Mouse (Mus musculus) myocyte (in vitro differentiated cells): ENCODE data around the gene Naglu. TPM values are rescaled to one million over a fixed set of nuclear protein-coding genes. Genes with fewer than 3 reads are reported as not detected.

Experiments used
- H3K27me3 ChIP-seq: one replicate; pipeline ENCODE4 v1.6.1; 2011; ENCODE audit not compliant: control insufficient read depth, insufficient read depth, insufficient read length
- H3K36me3 ChIP-seq: one replicate; pipeline ENCODE4 v1.6.1; 2011; ENCODE audit not compliant: control insufficient read depth, insufficient read depth
- H3K4me2 ChIP-seq: one replicate; pipeline ENCODE4 v1.6.1; 2011; ENCODE audit warnings: low read depth, control low read depth
- H3K4me3 ChIP-seq: one replicate; pipeline ENCODE4 v1.5.1; 2011; ENCODE audit warnings: mild to moderate bottlenecking, control low read depth, moderate library complexity
- H3K79me2 ChIP-seq: one replicate; pipeline ENCODE4 v1.6.1; 2011; ENCODE audit not compliant: control insufficient read depth, insufficient read depth
- H3ac ChIP-seq: one replicate; pipeline ENCODE4 v1.6.1; 2011; ENCODE audit not compliant: control insufficient read depth, insufficient read length
- CEBPB ChIP-seq: IDR thresholded peaks from 2 replicates; pipeline ENCODE4 v1.6.1; 2011; ENCODE audit warnings: mild to moderate bottlenecking, moderate library complexity; ENCODE audit not compliant: poor library complexity, insufficient read depth, severe bottlenecking
- E2F4 ChIP-seq: IDR thresholded peaks from one replicate; pipeline ENCODE4 v1.6.1; 2011; ENCODE audit warnings: mild to moderate bottlenecking, control low read depth, moderate library complexity; ENCODE audit not compliant: insufficient read depth
- MAX ChIP-seq: IDR thresholded peaks from one replicate; pipeline ENCODE4 v1.6.1; 2011; ENCODE audit warnings: low read depth, mild to moderate bottlenecking, control low read depth
- MYOD1 ChIP-seq, 3 experiments: IDR thresholded peaks; one replicate each; pipeline ENCODE4 v1.6.1; 2011; ENCODE audit warnings: control low read depth in 2 of 3, low read depth in 2 of 3, mild to moderate bottlenecking in 2 of 3, moderate library complexity in 1 of 3; ENCODE audit not compliant: insufficient read length in 2 of 3, control insufficient read depth in 1 of 3
- MYOG ChIP-seq, 3 experiments: IDR thresholded peaks; one replicate each; pipeline ENCODE4 v1.6.1; 2011; ENCODE audit warnings: control low read depth in 2 of 3, low read depth in 2 of 3, mild to moderate bottlenecking in 2 of 3; ENCODE audit not compliant: insufficient read length in 2 of 3, control insufficient read depth in 1 of 3, insufficient read depth in 1 of 3
- POLR2A ChIP-seq: IDR thresholded peaks from one replicate; pipeline ENCODE4 v1.6.1; 2011; ENCODE audit warnings: low read depth, mild to moderate bottlenecking, control low read depth, moderate library complexity; ENCODE audit not compliant: insufficient read length
- POLR2AphosphoS2 ChIP-seq: IDR thresholded peaks from one replicate; pipeline ENCODE4 v1.6.1; 2011; ENCODE audit warnings: low read depth, control low read depth; ENCODE audit not compliant: insufficient read length
- REST ChIP-seq: IDR thresholded peaks from one replicate; pipeline ENCODE4 v1.6.1; 2011; ENCODE audit warnings: mild to moderate bottlenecking, control low read depth, moderate library complexity; ENCODE audit not compliant: insufficient read depth, insufficient read length
- SRF ChIP-seq: IDR thresholded peaks from one replicate; pipeline ENCODE4 v1.6.1; 2011; ENCODE audit warnings: low read depth; ENCODE audit not compliant: control insufficient read depth, insufficient read length
- TCF12 ChIP-seq: IDR thresholded peaks from one replicate; pipeline ENCODE4 v1.6.1; 2011; ENCODE audit warnings: mild to moderate bottlenecking, control low read depth; ENCODE audit not compliant: poor library complexity, insufficient read depth, severe bottlenecking
- TCF3 ChIP-seq: IDR thresholded peaks from one replicate; pipeline ENCODE4 v1.6.1; 2011; ENCODE audit warnings: low read depth, control low read depth; ENCODE audit not compliant: insufficient read length
- USF1 ChIP-seq: IDR thresholded peaks from one replicate; pipeline ENCODE4 v1.6.1; 2011; ENCODE audit warnings: low read depth, mild to moderate bottlenecking, control low read depth, moderate library complexity
- polyA plus RNA-seq: library from polyadenylated mRNA; unstranded; fragments of >200 nt; fragmentation: generic; extraction: Trizol; gene quantifications from one replicate; pipeline ENCODE4 v1.2.1, GENCODE M21; 2012; ENCODE audit warnings: missing spikeins

Gene Naglu
- polyA plus RNA-seq, 1 experiment, result 19.8 TPM

DNA sequence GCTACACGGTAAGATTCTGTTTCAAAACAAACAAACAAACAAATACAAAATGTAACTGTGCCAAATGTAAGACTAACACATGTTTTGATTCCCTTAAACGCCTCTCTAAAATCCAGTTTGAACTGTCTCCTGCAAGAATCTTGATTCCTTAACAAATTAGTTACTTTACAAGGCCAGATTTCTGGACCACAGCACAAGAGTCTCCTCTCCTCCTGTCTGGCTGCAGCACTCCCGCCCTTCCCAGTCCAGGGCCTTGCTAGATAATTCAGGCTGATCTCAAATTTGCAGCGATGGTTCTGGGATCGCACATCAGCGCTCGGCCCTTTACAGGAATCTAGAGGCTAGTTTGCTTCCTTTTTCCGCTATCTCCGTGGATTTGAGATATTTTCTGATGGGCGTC lies 11.8 kb downstream of the Naglu start:
- no peaks in the 10 kb centered on the region for H3K27me3 ChIP-seq
- peak overlapping the region; percentile 97 for H3K4me3 ChIP-seq
- H3K4me2 ChIP-seq, result peak overlapping the region; percentile 95
- H3K79me2 ChIP-seq, result peaks cover 10% of the 10 kb centered on the region
- H3ac ChIP-seq, result no peak overlapping the region
- TF ChIP-seq MYOD1 (IDR thresholded peaks at IDR 0.05; ENCODE audit: control insufficient read depth in 1 of 3, insufficient read length in 2 of 3, low read depth in 2 of 3) (no peak), POLR2AphosphoS2 (no peak), E2F4 (no peak), TCF12 (no peak), SRF (no peak), MYOG (IDR thresholded peaks at IDR 0.05; ENCODE audit: control insufficient read depth in 1 of 3, insufficient read depth in 1 of 3, insufficient read length in 2 of 3, low read depth in 2 of 3) (no peak), MAX (no peak), POLR2A (no peak), USF1 (no peak), TCF3 (no peak), REST (no peak), CEBPB (no peak)
- H3K36me3 ChIP-seq, result no peaks in the 10 kb centered on the region

DNA sequence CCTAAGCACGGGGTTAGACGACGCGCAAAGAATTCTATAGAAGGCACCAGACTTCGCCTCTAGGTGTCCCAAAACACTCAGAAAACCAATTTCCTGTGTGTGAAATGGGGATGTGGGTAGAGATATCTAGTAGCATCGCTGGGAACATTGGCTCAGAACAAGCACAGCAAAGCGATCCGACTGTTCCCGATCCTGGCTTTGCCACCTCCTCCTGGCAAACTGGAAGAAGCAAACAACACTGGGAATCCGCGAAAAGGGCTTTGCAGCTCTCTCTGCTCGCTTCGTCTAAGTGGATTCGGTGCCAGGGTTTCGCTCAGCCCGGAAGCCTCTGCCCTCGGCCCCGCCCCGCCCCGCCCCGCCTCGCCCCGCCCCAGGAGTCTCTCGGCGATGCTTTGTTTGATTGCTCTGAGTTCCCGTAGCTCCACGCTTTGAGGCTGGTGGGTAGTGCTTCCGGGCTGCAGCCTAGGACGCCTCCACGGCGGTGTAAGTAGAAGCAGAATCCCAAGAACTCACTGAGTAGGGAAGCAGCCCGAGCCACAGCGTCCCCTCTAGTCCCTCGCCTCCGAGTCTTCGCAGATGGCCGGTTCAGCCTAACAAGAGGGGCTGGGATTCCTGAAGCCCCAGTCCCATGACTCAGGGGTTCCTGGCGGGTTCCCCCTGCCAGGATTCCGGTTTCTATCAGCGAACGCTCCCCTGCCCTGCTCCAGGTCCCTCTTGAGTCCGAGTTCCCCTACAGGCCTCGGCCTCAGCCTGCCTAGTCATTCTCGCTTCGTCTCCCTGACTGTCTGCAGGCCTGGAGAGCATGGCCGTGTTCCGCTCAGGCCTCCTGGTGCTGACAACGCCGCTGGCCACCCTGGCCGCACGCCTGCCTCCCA lies 12.6 kb downstream of the Naglu start, which contains the start of gene Coasy:
Coasy (plus strand) TSS at position 358 of the 875 bp plus-strand sequence.
- H3ac ChIP-seq, result peak within 1 kb of the TSS; percentile 78
- peaks cover 14% of the 10 kb centered on the region for H3K79me2 ChIP-seq
- no peaks in the 10 kb centered on the region for H3K27me3 ChIP-seq
- H3K4me3 ChIP-seq, result peak within 1 kb of the TSS; percentile 97
- TF ChIP-seq E2F4, result no peak
- peak in 1 of 3 experiments; percentile 15 for TF ChIP-seq MYOG (IDR thresholded peaks at IDR 0.05; ENCODE audit: control insufficient read depth in 1 of 3, insufficient read depth in 1 of 3, insufficient read length in 2 of 3, low read depth in 2 of 3)
- no peak for TF ChIP-seq TCF3
- TF ChIP-seq MAX, result no peak
- TF ChIP-seq REST, result no peak
- TF ChIP-seq USF1, result no peak
- TF ChIP-seq POLR2AphosphoS2, result peak; percentile 68
- TF ChIP-seq POLR2A, result peak; percentile 75
- H3K36me3 ChIP-seq, result no peaks in the 10 kb centered on the region
- H3K4me2 ChIP-seq, result peak within 1 kb of the TSS; percentile 96

- Histone ChIP-seq H3K27me3 (no peaks in the 10 kb centered on the region), H3K79me2 (peaks cover 20% of the 10 kb centered on the region), H3K4me3 (peak overlapping the region; percentile 97), H3ac (peak overlapping the region; percentile 78), H3K4me2 (peak overlapping the region; percentile 96), H3K36me3 (no peaks in the 10 kb centered on the region)
- TF ChIP-seq MAX (no peak), POLR2A (peak; percentile 51), CEBPB (peak; percentile 92), MYOD1 (IDR thresholded peaks at IDR 0.05; ENCODE audit: control insufficient read depth in 1 of 3, insufficient read length in 2 of 3, low read depth in 2 of 3) (peak in 2 of 3 experiments; percentile 25 to 27)
These were observed 13.4 kb downstream of the Naglu start for GRCm38 (mm10) chr11:101083083-101083697.

DNA sequence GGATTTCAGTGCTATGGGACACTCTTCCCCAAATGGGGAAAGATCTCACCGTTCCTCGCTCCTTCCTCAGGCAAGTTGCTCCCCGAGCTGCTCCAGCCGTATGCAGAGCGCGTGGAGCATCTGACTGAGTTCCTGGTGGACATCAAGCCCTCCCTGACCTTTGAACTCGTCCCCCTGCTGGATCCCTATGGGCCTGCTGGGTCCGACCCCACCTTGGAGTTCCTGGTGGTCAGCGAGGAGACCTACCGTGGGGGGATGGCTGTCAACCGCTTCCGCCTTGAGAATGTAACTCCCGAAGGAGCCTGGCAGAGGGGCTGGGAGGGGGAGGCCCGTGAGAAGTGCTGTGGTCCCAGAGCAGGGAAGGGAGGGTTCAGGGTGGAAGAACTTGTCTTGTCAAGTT lies 14.4 kb downstream of the Naglu start:
- Histone ChIP-seq H3K4me3 (peak overlapping the region; percentile 97), H3ac (no peak overlapping the region), H3K36me3 (peaks cover 7% of the 10 kb centered on the region), H3K27me3 (no peaks in the 10 kb centered on the region), H3K79me2 (peaks cover 20% of the 10 kb centered on the region), H3K4me2 (peak overlapping the region; percentile 96)
- TF ChIP-seq POLR2A (no peak), POLR2AphosphoS2 (no peak), TCF12 (no peak), USF1 (no peak), TCF3 (no peak), CEBPB (no peak), REST (no peak), E2F4 (no peak), MYOG (IDR thresholded peaks at IDR 0.05; ENCODE audit: control insufficient read depth in 1 of 3, insufficient read depth in 1 of 3, insufficient read length in 2 of 3, low read depth in 2 of 3) (no peak), MYOD1 (IDR thresholded peaks at IDR 0.05; ENCODE audit: control insufficient read depth in 1 of 3, insufficient read length in 2 of 3, low read depth in 2 of 3) (no peak), SRF (no peak), MAX (no peak)

GRCm38 (mm10) chr11:101084811-101085210 lies 15.0 kb downstream of the Naglu start:
- TF ChIP-seq USF1 (no peak), REST (no peak), MAX (no peak), TCF12 (no peak), MYOD1 (IDR thresholded peaks at IDR 0.05; ENCODE audit: control insufficient read depth in 1 of 3, insufficient read length in 2 of 3, low read depth in 2 of 3) (no peak)
- Histone ChIP-seq H3ac (no peak overlapping the region), H3K4me2 (no peak overlapping the region), H3K79me2 (peaks cover 20% of the 10 kb centered on the region), H3K4me3 (no peak overlapping the region), H3K27me3 (no peaks in the 10 kb centered on the region), H3K36me3 (peaks cover 10% of the 10 kb centered on the region)
